ENCODE assay signal across 16 mouse cellular contexts in genomic region chr14:76151011-76151410, GRCm38 (mm10). TPM values are rescaled to one million over a fixed set of nuclear protein-coding genes. Genes with fewer than 3 reads are reported as not detected.
DNase-seq lines count a peak whose midpoint lies in the region; ATAC-seq and TF ChIP-seq lines count a peak whose summit lies in the region.
"Had no signal": no experiment of that assay in that cellular context is flagged by ENCODE, and none has a peak within 500 bp of the region (broad histone marks: within the 10 kb centered on the region; RNA-seq: fewer than 3 reads in every experiment).

No protein-coding gene starts in this region.

- no peak overlapping the region for H3K4me2 ChIP-seq in midbrain, embryonic 16.5 days (ENCODE audit: low read length)
- H3K4me2 ChIP-seq in stomach, embryonic 16.5 days (ENCODE audit: low read depth, low read length): no peak overlapping the region

- WGBS in heart, adult 2 months: 60% methylated on average over 2 of the region's 2 CpGs
- 87% methylated on average over 2 of the region's 2 CpGs for WGBS in midbrain, embryonic 10.5 days
- 75% methylated on average over 2 of the region's 2 CpGs for WGBS in midbrain, embryonic 16.5 days
- 62% methylated on average over 2 of the region's 2 CpGs for WGBS in stomach, embryonic 16.5 days

- intact Hi-C loops in heart, adult 2 months (cut with DNase I): loop anchor here (5.0 kb wide), 1 partner anchor 39 kb away; the partner anchor contains the start of genes Gpalpp1 and Nufip1
- intact Hi-C loops in heart, postnatal 25 days (cut with DNase I): no loop called here

- H3K4me3 ChIP-seq in heart, adult 2 months: no peak overlapping the region
- peak overlapping the region; percentile 74; the same call in 1 of the 2 replicates for H3K4me3 ChIP-seq in midbrain, embryonic 10.5 days
- H3K4me3 ChIP-seq in midbrain, embryonic 16.5 days (ENCODE audit: low read depth, low read length): no peak overlapping the region
- no peak overlapping the region for H3K4me3 ChIP-seq in stomach, embryonic 16.5 days (replicated peaks; ENCODE audit: low read length)

- H3K27ac ChIP-seq in heart, adult 2 months: peak overlapping the region; percentile 77; the same call in 1 of the 2 replicates
- no peak overlapping the region for H3K27ac ChIP-seq in midbrain, embryonic 10.5 days (replicated peaks)
- no peak overlapping the region for H3K27ac ChIP-seq in midbrain, embryonic 16.5 days (ENCODE audit: low read length)
- peak overlapping the region; percentile 63; the same call in 1 of the 2 replicates for H3K27ac ChIP-seq in stomach, embryonic 16.5 days (ENCODE audit: low read length)
- H3K27ac ChIP-seq: limb, embryonic 12.5 days had no signal

- H3K79me2 ChIP-seq in heart, adult 2 months (replicated peaks; ENCODE audit: control insufficient read depth, insufficient read depth, low read length): no peaks in the 10 kb centered on the region

- H3K27me3 ChIP-seq in heart, adult 2 months (ENCODE audit: control insufficient read depth, insufficient read depth, low read length): no peaks in the 10 kb centered on the region
- no peaks in the 10 kb centered on the region for H3K27me3 ChIP-seq in midbrain, embryonic 10.5 days (ENCODE audit: low read depth, poor library complexity, severe bottlenecking)
- H3K27me3 ChIP-seq in midbrain, embryonic 16.5 days (ENCODE audit: control insufficient read depth, insufficient read depth, low read depth, low read length): no peaks in the 10 kb centered on the region
- H3K27me3 ChIP-seq in stomach, embryonic 16.5 days (ENCODE audit: control insufficient read depth, insufficient read depth, low read length): no peaks in the 10 kb centered on the region
- H3K27me3 ChIP-seq: limb, embryonic 12.5 days had no signal

- peak; percentile 47 for DNase-seq in cerebellum, adult 9-10 months
- DNase-seq in cerebellum, adult 8-10 months: no peak
- no peak for DNase-seq in heart, adult 2 months
- no peak for DNase-seq in heart, postnatal 25 days (ENCODE audit: low spot score)
- no peak for DNase-seq in midbrain, embryonic 10.5 days (ENCODE audit: low spot score)
- DNase-seq in embryo, embryonic 11 days: no peak
- DNase-seq: adrenal gland, postnatal 10 days; lung, postnatal 10 days; right cerebral cortex, adult 18-20 months; spleen, adult 18-20 months; thymus, postnatal 4 days had no signal

- no peak for ATAC-seq in midbrain, embryonic 16.5 days
- no peak for ATAC-seq in stomach, embryonic 16.5 days (ENCODE audit: insufficient read depth, low FRiP score)
- ATAC-seq: inflammation-experienced regulatory T-cells, adult 6 months had no signal

- no peak for TF ChIP-seq EP300 in heart, adult 2 months (IDR thresholded peaks at IDR 0.05; ENCODE audit: insufficient read depth, low read depth, low read length)

- peaks cover 9% of the 10 kb centered on the region for H3K4me1 ChIP-seq in heart, adult 2 months (ENCODE audit: control insufficient read depth, insufficient read depth, low read length)
- peaks cover 41% of the 10 kb centered on the region for H3K4me1 ChIP-seq in midbrain, embryonic 10.5 days
- H3K4me1 ChIP-seq in midbrain, embryonic 16.5 days (ENCODE audit: control insufficient read depth, insufficient read depth, low read length): peaks cover 5% of the 10 kb centered on the region; the same call in 1 of the 2 replicates
- H3K4me1 ChIP-seq in stomach, embryonic 16.5 days (ENCODE audit: control insufficient read depth, insufficient read depth, low read length): peaks cover 15% of the 10 kb centered on the region

- no peak for TF ChIP-seq CTCF in heart, adult 2 months (IDR thresholded peaks at IDR 0.05)

- H3K9ac ChIP-seq in heart, adult 2 months (ENCODE audit: low read depth, low read length): no peak overlapping the region
- H3K9ac ChIP-seq in midbrain, embryonic 16.5 days (ENCODE audit: low read depth, low read length): no peak overlapping the region
- no peak overlapping the region for H3K9ac ChIP-seq in stomach, embryonic 16.5 days (ENCODE audit: low read length)
- H3K9ac ChIP-seq: limb, embryonic 12.5 days had no signal

- no peaks in the 10 kb centered on the region for H3K36me3 ChIP-seq in heart, adult 2 months (ENCODE audit: control insufficient read depth, insufficient read depth, low read length)
- no peaks in the 10 kb centered on the region for H3K36me3 ChIP-seq in midbrain, embryonic 10.5 days
- H3K36me3 ChIP-seq in midbrain, embryonic 16.5 days (ENCODE audit: control insufficient read depth, insufficient read depth, low read length): no peaks in the 10 kb centered on the region
- no peaks in the 10 kb centered on the region for H3K36me3 ChIP-seq in stomach, embryonic 16.5 days (ENCODE audit: control insufficient read depth, insufficient read depth, low read length)
- H3K36me3 ChIP-seq: limb, embryonic 12.5 days had no signal

- H3K9me3 ChIP-seq in midbrain, embryonic 10.5 days (replicated peaks): no peaks in the 10 kb centered on the region
- no peaks in the 10 kb centered on the region for H3K9me3 ChIP-seq in midbrain, embryonic 16.5 days (replicated peaks; ENCODE audit: control insufficient read depth, low read length, poor library complexity, severe bottlenecking)
- no peaks in the 10 kb centered on the region for H3K9me3 ChIP-seq in stomach, embryonic 16.5 days (replicated peaks; ENCODE audit: control insufficient read depth, low read length)
- H3K9me3 ChIP-seq: limb, embryonic 12.5 days; megakaryocyte, embryonic 14.5 days had no signal

- no peak for TF ChIP-seq POLR2A in heart, adult 2 months (IDR thresholded peaks at IDR 0.05; ENCODE audit: insufficient read depth, low read depth, low read length)

RNA-seq across cellular contexts. Expression of gene Nufip1, which starts 40.3 kb away (rescaled TPM):
- total RNA-seq in heart, adult 2 months (2021): 1 to 10 TPM; 3.0 to 3.1 TPM
- polyA plus RNA-seq in heart, adult 2 months (2012; rRNA removed): 1.5 and 1.8 TPM in 2 replicates
- total RNA-seq in heart, postnatal 25 days (2021): 1 to 10 TPM; 3.0 to 3.4 TPM
- 18.2 and 21.2 TPM in 2 replicates for polyA plus RNA-seq in midbrain, embryonic 10.5 days (2016; fragmentation: Nextera tagmentation; extraction: Ambion mirVana)
- 13.4 and 13.8 TPM in 2 replicates for polyA plus RNA-seq in midbrain, embryonic 16.5 days (2015; fragmentation: Nextera tagmentation; extraction: Ambion mirVana)
- polyA plus RNA-seq in stomach, embryonic 16.5 days (2015; fragmentation: Nextera tagmentation; extraction: Ambion mirVana): 11.8 and 12.9 TPM in 2 replicates

RNA-seq across cellular contexts. Expression of gene Gpalpp1, which starts 40.5 kb away (rescaled TPM):
- 10 to 100 TPM; 11.2 to 11.3 TPM for total RNA-seq in heart, adult 2 months (2021)
- 3.2 and 6.6 TPM in 2 replicates for polyA plus RNA-seq in heart, adult 2 months (2012; rRNA removed)
- total RNA-seq in heart, postnatal 25 days (2021): 10 to 100 TPM in 1 of 2 experiments, 1 to 10 TPM in 1; 10.0 to 10.8 TPM
- 16.8 and 17.6 TPM in 2 replicates for polyA plus RNA-seq in midbrain, embryonic 10.5 days (2016; fragmentation: Nextera tagmentation; extraction: Ambion mirVana)
- 13.1 and 14.1 TPM in 2 replicates for polyA plus RNA-seq in midbrain, embryonic 16.5 days (2015; fragmentation: Nextera tagmentation; extraction: Ambion mirVana)
- 12.1 and 14.2 TPM in 2 replicates for polyA plus RNA-seq in stomach, embryonic 16.5 days (2015; fragmentation: Nextera tagmentation; extraction: Ambion mirVana)

Comparison
In these comparisons a context has a peak if more than half of its experiments do, and no peak if none do; other contexts are left out.
1. H3K27ac ChIP-seq: peak in heart, adult 2 months (single experiment) and stomach, embryonic 16.5 days (single experiment); none in midbrain, embryonic 10.5 days (single experiment) and midbrain, embryonic 16.5 days (single experiment).